Mouse (Mus musculus) CH12.LX (cell line): ENCODE data around the gene Terb2. TPM values are rescaled to one million over a fixed set of nuclear protein-coding genes. Genes with fewer than 3 reads are reported as not detected.

Experiments
- DNase-seq: peaks from one replicate; pipeline ENCODE4 v3.0.0-alpha.2; 2013; ENCODE audit errors: extremely low read depth
- H3K27ac ChIP-seq: 2 replicates; pipeline ENCODE4 v1.5.1; 2012; ENCODE audit warnings: low read depth, mild to moderate bottlenecking, control low read depth, moderate library complexity; ENCODE audit not compliant: insufficient read depth
- H3K27me3 ChIP-seq: replicated peaks from 2 replicates; pipeline ENCODE3; 2012; ENCODE audit warnings: inconsistent platforms
- H3K36me3 ChIP-seq, 2 experiments: replicated peaks in 1 of 2; 2 replicates each; pipeline versions ENCODE3 to v1.6.1; 2012; ENCODE audit warnings: inconsistent platforms in 1 of 2, low read length in 1 of 2, mild to moderate bottlenecking in 1 of 2, mixed read lengths in 1 of 2, moderate library complexity in 1 of 2; ENCODE audit not compliant: control insufficient read depth in 1 of 2, insufficient read depth in 1 of 2
- H3K4me1 ChIP-seq, 2 experiments: 2 replicates each; pipeline ENCODE4 v1.6.1; 2012; ENCODE audit warnings: inconsistent platforms in 1 of 2, moderate library complexity in 1 of 2; ENCODE audit not compliant: insufficient read depth in 2 of 2, control insufficient read depth in 1 of 2
- H3K4me2 ChIP-seq: 2 replicates; pipeline ENCODE4 v1.6.1; 2012; ENCODE audit warnings: low read depth, mild to moderate bottlenecking, control low read depth; ENCODE audit not compliant: poor library complexity, insufficient read depth, severe bottlenecking
- H3K4me3 ChIP-seq, 3 experiments: fragments of 150-350 bp in 1 of 3; sonication (generic) in 1 of 3; replicated peaks in 1 of 3; 2 replicates each; pipeline versions ENCODE3 to v1.5.1; 2011 to 2012; ENCODE audit warnings: low read depth in 2 of 3, low read length in 2 of 3, mild to moderate bottlenecking in 2 of 3, moderate library complexity in 2 of 3, control low read depth in 1 of 3, improper control_type of control experiment in 1 of 3, inconsistent platforms in 1 of 3, mixed read lengths in 1 of 3; ENCODE audit not compliant: poor library complexity in 1 of 3
- H3K79me2 ChIP-seq: replicated peaks from 2 replicates; pipeline ENCODE4 v1.6.1; 2012; ENCODE audit warnings: mild to moderate bottlenecking, moderate library complexity; ENCODE audit not compliant: control insufficient read depth, poor library complexity, insufficient read depth, severe bottlenecking; ENCODE audit errors: extremely low read depth
- H3K9ac ChIP-seq: 2 replicates; pipeline ENCODE4 v1.6.1; 2012; ENCODE audit warnings: low read depth, mild to moderate bottlenecking, control low read depth, moderate library complexity; ENCODE audit not compliant: insufficient read depth
- H3K9me3 ChIP-seq: replicated peaks from 2 replicates; pipeline ENCODE3; 2012; ENCODE audit warnings: low read length, inconsistent platforms, mixed read lengths
- BHLHE40 ChIP-seq: IDR thresholded peaks from 2 replicates; pipeline ENCODE4 v1.6.1; 2011; ENCODE audit warnings: mild to moderate bottlenecking, low read depth, low read length, improper control_type of control experiment
- CHD1 ChIP-seq: IDR thresholded peaks from 2 replicates; pipeline ENCODE4 v1.6.1; 2012; ENCODE audit warnings: low read depth, low read length, improper control_type of control experiment, inconsistent platforms
- CHD2 ChIP-seq: IDR thresholded peaks from 2 replicates; pipeline ENCODE4 v1.6.1; 2011; ENCODE audit warnings: low read length, improper control_type of control experiment
- CTCF ChIP-seq, 2 experiments: IDR thresholded peaks in 1 of 2; conservative IDR thresholded peaks in 1 of 2; 2 replicates each; pipeline ENCODE4 v1.5.1; 2011 to 2012; ENCODE audit warnings: low read depth in 2 of 2, low read length in 2 of 2, improper control_type of control experiment in 1 of 2, inconsistent platforms in 1 of 2, mild to moderate bottlenecking in 1 of 2, moderate library complexity in 1 of 2
- ELF1 ChIP-seq: IDR thresholded peaks from 2 replicates; pipeline ENCODE4 v1.6.1; 2014; ENCODE audit warnings: low read depth, mild to moderate bottlenecking, inconsistent platforms, low read length, improper control_type of control experiment
- EP300 ChIP-seq: IDR thresholded peaks from 2 replicates; pipeline ENCODE4 v1.6.1; 2011; ENCODE audit warnings: low read length, improper control_type of control experiment
- GABPA ChIP-seq: IDR thresholded peaks from 2 replicates; pipeline ENCODE4 v1.6.1; 2012; ENCODE audit warnings: low read depth, low read length, improper control_type of control experiment, inconsistent platforms; ENCODE audit not compliant: insufficient replicate concordance
- IRF4 ChIP-seq: IDR thresholded peaks from 2 replicates; pipeline ENCODE4 v1.6.1; 2014; ENCODE audit warnings: low read depth, mild to moderate bottlenecking, inconsistent platforms, low read length, improper control_type of control experiment
- JUN ChIP-seq: IDR thresholded peaks from 2 replicates; pipeline ENCODE4 v1.6.1; 2011; ENCODE audit warnings: low read depth, mild to moderate bottlenecking, low read length, improper control_type of control experiment, moderate library complexity; ENCODE audit not compliant: insufficient read depth
- MAFK ChIP-seq: IDR thresholded peaks from 2 replicates; pipeline ENCODE4 v1.6.1; 2011; ENCODE audit warnings: low read length, improper control_type of control experiment; ENCODE audit not compliant: insufficient replicate concordance
- MAX ChIP-seq: IDR thresholded peaks from 2 replicates; pipeline ENCODE4 v1.6.1; 2011; ENCODE audit warnings: low read length, improper control_type of control experiment
- MAZ ChIP-seq: IDR thresholded peaks from 2 replicates; pipeline ENCODE4 v1.6.1; 2012; ENCODE audit warnings: low read depth, mild to moderate bottlenecking, inconsistent platforms, low read length, improper control_type of control experiment, moderate library complexity
- MXI1 ChIP-seq: IDR thresholded peaks from 2 replicates; pipeline ENCODE4 v1.6.1; 2011; ENCODE audit warnings: mild to moderate bottlenecking, low read depth, low read length, improper control_type of control experiment
- NELFE ChIP-seq: IDR thresholded peaks from 2 replicates; pipeline ENCODE4 v1.6.1; 2011; ENCODE audit warnings: low read depth, low read length, improper control_type of control experiment
- NRF1 ChIP-seq: IDR thresholded peaks from 2 replicates; pipeline ENCODE4 v1.6.1; 2014; ENCODE audit warnings: low read depth, mild to moderate bottlenecking, inconsistent platforms, low read length, improper control_type of control experiment, moderate library complexity
- POLR2A ChIP-seq: IDR thresholded peaks from 2 replicates; pipeline ENCODE4 v1.6.1; 2011; ENCODE audit warnings: low read depth, mild to moderate bottlenecking, improper control_type of control experiment, low read length
- POLR2AphosphoS2 ChIP-seq: IDR thresholded peaks from 2 replicates; pipeline ENCODE4 v1.6.1; 2011; ENCODE audit warnings: low read depth, low read length, improper control_type of control experiment
- RCOR1 ChIP-seq: conservative IDR thresholded peaks from 2 replicates; pipeline ENCODE4 v1.6.1; 2012; ENCODE audit warnings: low read depth, mild to moderate bottlenecking, inconsistent platforms, low read length, improper control_type of control experiment
- SIN3A ChIP-seq: IDR thresholded peaks from 2 replicates; pipeline ENCODE4 v1.6.1; 2012; ENCODE audit warnings: low read length, improper control_type of control experiment, inconsistent platforms
- USF1 ChIP-seq: IDR thresholded peaks from 2 replicates; pipeline ENCODE4 v1.6.1; 2014; ENCODE audit warnings: low read depth, mild to moderate bottlenecking, inconsistent platforms, low read length, improper control_type of control experiment
- USF2 ChIP-seq: conservative IDR thresholded peaks from 2 replicates; pipeline ENCODE4 v1.6.1; 2011; ENCODE audit warnings: low read depth, low read length, improper control_type of control experiment
- ZC3H11A ChIP-seq: IDR thresholded peaks from 2 replicates; pipeline ENCODE4 v1.6.1; 2012; ENCODE audit warnings: low read depth, mild to moderate bottlenecking, inconsistent platforms, low read length, improper control_type of control experiment
- ZKSCAN1 ChIP-seq: IDR thresholded peaks from 2 replicates; pipeline ENCODE4 v1.6.1; 2012; ENCODE audit warnings: low read depth, inconsistent platforms, low read length, improper control_type of control experiment, borderline replicate concordance
- dilution Hi-C: fragments of 300-500 bp; cut with MboI; formaldehyde crosslinking; loops from 2 replicates; pipeline ENCODE4 v1.14.3; 2020; ENCODE audit warnings: low sequenced_read_pairs; ENCODE audit not compliant: extremely low pct_unique_long_range_greater_than_20kb, extremely low pct_ligation_motif_present
- in situ Hi-C: fragments of 300-500 bp; cut with MboI; formaldehyde crosslinking; loops from 3 replicates; pipeline ENCODE4 v1.14.3; 2019; ENCODE audit warnings: low sequenced_read_pairs, low pct_ligation_motif_present, low pct_unique_long_range_greater_than_20kb, mixed read lengths
- polyA plus RNA-seq: library from polyadenylated mRNA; unstranded; fragments of >175 nt; gene quantifications from 2 replicates; pipeline ENCODE4 v1.2.1, GENCODE M21; 2012; ENCODE audit warnings: low read depth; ENCODE audit not compliant: insufficient read length
- total RNA-seq, 2 experiments: library from RNA; depleted of rRNA; stranded (reverse); fragments of 300-350 nt in 1 of 2; fragments of >200 nt in 1 of 2; gene quantifications; 2 replicates each; pipeline ENCODE4 v1.2.3; 2012 to 2014

Gene Terb2
- total and polyA plus RNA-seq, 3 experiments = not detected

DNA sequence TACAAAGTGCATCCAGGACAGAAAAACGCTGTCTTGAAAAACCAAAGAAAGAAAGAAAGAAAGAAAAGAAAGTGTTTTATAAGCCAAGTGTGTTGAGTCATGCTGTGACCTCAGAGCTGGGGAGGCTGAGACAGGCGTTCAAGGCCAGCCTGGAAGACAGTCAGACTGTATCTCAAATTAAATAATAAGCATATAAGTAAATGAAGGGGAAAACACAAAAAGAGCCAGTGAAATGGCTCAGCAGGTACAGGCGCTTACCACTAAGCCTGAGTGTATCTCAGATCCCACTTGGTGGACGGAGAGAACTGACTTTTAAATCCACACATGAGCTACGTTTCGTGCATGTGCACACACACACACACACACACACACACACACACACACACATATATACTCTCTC lies 36.8 kb upstream of the Terb2 start:
- peak overlapping the region; percentile 100 for H3K9ac ChIP-seq
- H3K4me3 ChIP-seq = peak overlapping the region; percentile 91 to 93 (median 92)

DNA sequence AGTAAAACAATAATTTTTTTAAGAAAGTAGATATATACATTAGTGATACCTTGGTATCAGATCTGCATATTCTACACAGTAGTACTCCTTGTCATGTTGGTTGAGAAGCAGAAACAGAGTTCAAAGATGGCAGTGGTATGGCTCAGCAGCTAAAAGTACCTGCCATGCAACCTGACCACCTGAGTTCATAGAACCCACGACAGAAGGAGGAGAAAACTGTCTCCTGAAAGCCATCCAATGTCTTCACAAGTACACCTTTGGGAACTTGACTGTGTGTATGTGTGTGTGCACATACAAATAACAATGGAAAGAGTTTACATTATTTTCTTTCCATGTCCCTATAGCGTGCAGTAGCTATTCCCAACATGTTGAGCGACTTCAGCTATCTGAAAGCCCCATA lies 36.4 kb upstream of the Terb2 start:
- Histone ChIP-seq H3K36me3 (peaks cover 47 to 63% of the 10 kb centered on the region in 2 experiments), H3K27me3 (no peaks in the 10 kb centered on the region), H3K79me2 (peaks cover 61% of the 10 kb centered on the region), H3K4me2 (peak overlapping the region; percentile 100), H3K9ac (peak overlapping the region; percentile 100), H3K27ac (no peak overlapping the region), H3K4me1 (peaks cover 17 to 52% of the 10 kb centered on the region in 2 experiments), H3K4me3 (peak overlapping the region; percentile 91 to 93 (median 92)), H3K9me3 (no peaks in the 10 kb centered on the region)
- dilution Hi-C loops = no loop called here
- TF ChIP-seq ZC3H11A = no peak
- no peak for TF ChIP-seq ZKSCAN1
- TF ChIP-seq RCOR1 = no peak
- no peak for TF ChIP-seq CTCF (conservative IDR thresholded peaks at IDR 0.05 in 1 of 2, IDR thresholded peaks at IDR 0.05 in 1 of 2; ENCODE audit: low read depth in 2 of 2, low read length in 2 of 2)
- no peak for TF ChIP-seq USF2
- no peak for TF ChIP-seq IRF4
- TF ChIP-seq POLR2A = no peak
- TF ChIP-seq CHD2 = no peak
- TF ChIP-seq ELF1 = no peak
- TF ChIP-seq NELFE = no peak
- TF ChIP-seq BHLHE40 = no peak
- no peak for TF ChIP-seq CHD1
- no peak for TF ChIP-seq USF1
- TF ChIP-seq NRF1 = no peak
- TF ChIP-seq JUN = no peak
- TF ChIP-seq SIN3A = no peak
- in situ Hi-C loops = no loop called here
- DNase-seq = no peak

More for the DNA sequence above, 36.8 kb upstream of the Terb2 start:
- Histone ChIP-seq H3K27me3 (no peaks in the 10 kb centered on the region), H3K79me2 (peaks cover 61% of the 10 kb centered on the region), H3K27ac (no peak overlapping the region; the same call in 1 of the 2 replicates), H3K4me1 (peaks cover 13 to 48% of the 10 kb centered on the region in 2 experiments), H3K4me2 (peak overlapping the region; percentile 100), H3K36me3 (peaks cover 43 to 59% of the 10 kb centered on the region in 2 experiments), H3K9me3 (no peaks in the 10 kb centered on the region)
- dilution Hi-C loops = no loop called here
- TF ChIP-seq CTCF (conservative IDR thresholded peaks at IDR 0.05 in 1 of 2, IDR thresholded peaks at IDR 0.05 in 1 of 2; ENCODE audit: low read depth in 2 of 2, low read length in 2 of 2) = no peak
- 0 out of 2 replicates have a peak, but pooled peaks have one; percentile 22 for TF ChIP-seq CHD1
- TF ChIP-seq GABPA = no peak
- no peak for TF ChIP-seq POLR2AphosphoS2
- no peak for TF ChIP-seq NELFE
- TF ChIP-seq MAX = no peak
- 0 out of 2 replicates have a peak, but pooled peaks have one; percentile 31 for TF ChIP-seq MAZ
- TF ChIP-seq MAFK = no peak
- TF ChIP-seq ELF1 = no peak
- no peak for TF ChIP-seq EP300
- 0 out of 2 replicates have a peak, but pooled peaks have one; percentile 52 for TF ChIP-seq MXI1
- no peak for DNase-seq
- in situ Hi-C loops = no loop called here
